Mouse (Mus musculus) skeletal muscle tissue, adult 2 months (tissue): ENCODE measurements around the gene Chd6.
A peak's percentile ranks its signal among the peaks of the same experiment; 100 is the strongest.

Experiments
- DNase-seq: peaks from one replicate; pipeline ENCODE4 v3.0.0-alpha.2; 2012; ENCODE audit warnings: low read depth, low spot score

Chd6 gene

DNA sequence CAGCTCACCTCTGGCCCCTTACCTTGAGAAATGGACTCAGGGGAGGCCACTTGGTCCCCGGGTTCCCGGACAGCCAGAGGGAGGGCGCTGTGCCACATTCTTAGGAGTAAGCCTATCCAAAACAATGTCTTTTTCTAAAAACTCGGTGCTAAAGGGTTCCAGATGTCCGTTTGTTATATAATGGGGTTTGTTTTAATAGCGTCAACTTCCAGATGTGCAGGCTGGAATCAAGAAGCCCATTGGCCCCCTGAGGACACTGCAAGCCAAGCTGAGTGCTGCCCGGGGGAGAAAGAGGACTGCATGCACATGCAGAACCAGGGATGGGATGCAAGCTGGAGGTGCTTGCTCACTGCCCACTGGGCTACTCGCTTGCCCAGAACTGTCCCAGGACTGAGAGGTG lies 176.6 kb downstream of the Chd6 start:
- peak; percentile 82 for DNase-seq

DNA sequence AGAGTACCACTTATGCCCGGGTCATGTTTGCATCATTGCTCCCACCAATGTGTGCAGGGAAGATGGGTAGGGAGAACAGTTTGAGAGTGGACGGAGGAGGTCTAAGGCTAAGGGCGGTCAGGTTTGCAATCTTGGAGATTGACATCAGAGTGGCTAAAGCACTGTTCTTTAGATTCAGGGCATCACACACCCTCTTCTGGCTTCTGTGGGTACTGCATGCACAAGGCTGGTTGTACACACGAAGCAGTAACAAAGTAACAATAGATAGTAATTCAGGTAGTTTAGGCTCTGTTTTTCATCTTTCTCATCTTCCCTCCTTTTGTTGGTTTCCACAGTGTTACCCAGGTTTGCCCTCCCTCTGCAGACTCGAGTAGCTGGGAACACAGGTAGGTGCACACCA lies 177.5 kb downstream of the Chd6 start:
- DNase-seq, result no peak

DNA sequence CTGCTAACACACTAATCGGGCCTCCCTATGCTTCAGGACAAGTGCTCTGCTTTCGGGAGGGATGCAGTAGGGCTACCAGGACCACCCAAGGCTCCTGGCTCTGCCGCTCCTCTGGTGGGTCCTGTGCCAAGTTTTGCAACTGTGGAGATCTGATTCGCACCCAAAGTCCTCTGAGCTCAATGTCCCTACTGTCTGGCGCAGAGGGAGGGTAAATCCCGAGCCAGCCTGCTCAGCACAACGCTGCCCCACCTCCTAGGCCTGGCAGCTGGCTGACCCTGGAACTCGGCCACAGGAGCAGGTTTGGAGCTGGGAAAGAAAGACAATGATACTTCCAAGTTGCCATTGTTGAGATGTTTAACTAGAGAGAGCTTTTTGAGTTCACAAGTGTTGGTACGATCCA lies 183.7 kb downstream of the Chd6 start:
- peak; percentile 63 for DNase-seq

DNA sequence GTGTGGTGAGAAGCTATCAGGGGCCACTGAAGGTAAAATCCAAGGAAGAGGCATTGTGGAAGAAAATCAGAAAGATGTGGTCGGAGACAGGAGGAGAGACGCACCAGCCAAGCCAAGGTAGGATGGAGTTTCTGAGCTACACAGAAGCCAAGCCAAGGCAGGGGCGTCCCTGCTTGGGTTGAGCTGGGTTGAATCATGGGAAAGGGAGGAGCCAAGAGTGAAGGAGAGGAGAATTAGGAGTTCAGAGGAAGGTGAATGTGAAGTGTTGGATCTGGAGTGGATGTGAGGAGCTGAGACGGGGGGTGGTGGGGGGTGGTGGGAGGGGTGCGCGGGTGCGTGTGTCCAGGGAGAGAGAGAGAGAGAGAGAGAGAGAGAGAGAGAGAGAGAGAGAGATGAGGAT lies 187.6 kb downstream of the Chd6 start:
- no peak for DNase-seq

DNA sequence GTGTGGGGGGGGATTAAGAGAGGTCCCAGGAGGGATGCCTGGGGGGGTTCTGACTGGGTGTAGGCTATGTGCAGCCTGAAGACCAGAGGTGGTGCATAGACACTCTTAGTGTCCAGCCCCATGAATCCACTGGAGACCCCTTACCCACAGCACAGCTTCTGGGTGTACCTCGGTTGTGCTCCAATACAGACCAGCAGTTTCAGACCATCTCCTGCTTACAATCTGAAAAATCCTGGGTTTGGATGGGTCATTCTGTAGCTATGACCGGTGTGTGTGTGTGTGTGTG lies 190.0 kb downstream of the Chd6 start:
- DNase-seq, result no peak

DNA sequence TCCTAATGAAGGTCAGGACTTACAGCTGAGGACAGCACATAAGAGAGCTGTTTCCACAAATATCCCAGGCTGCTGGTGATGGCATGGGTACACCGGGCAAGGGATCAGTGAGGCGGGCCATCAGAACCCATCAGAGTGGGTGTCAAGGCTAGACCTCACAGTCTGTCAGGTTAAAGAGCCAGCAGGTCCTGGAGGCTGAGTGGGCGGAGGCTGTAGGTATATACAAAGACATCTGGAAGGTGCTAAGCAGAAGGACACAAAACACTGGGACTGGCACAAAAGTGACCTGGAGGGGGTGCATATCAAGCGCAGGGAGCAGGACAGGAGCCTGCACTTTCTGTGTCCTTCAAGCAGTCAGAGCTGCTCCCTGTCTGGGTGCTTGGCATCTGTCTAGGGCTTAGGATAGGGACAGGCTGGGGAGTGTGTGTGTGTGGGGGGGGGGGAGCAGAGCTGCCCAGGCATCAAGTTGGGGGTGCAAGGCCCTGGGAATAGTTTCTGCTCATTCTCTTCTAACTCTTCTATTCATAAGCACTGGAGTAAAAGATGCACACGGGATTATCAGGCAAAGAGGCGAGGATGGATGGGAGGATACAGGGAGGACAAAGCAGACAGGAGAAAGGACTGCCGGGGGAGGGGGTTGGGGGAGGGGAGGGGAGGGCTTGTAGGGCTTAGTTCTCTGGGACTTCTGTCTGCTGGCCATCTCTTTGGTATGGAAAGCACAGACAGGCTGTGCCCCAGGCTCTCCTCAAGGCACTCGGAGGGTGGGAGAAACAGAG lies 190.5 kb downstream of the Chd6 start:
- no peak for DNase-seq

DNA sequence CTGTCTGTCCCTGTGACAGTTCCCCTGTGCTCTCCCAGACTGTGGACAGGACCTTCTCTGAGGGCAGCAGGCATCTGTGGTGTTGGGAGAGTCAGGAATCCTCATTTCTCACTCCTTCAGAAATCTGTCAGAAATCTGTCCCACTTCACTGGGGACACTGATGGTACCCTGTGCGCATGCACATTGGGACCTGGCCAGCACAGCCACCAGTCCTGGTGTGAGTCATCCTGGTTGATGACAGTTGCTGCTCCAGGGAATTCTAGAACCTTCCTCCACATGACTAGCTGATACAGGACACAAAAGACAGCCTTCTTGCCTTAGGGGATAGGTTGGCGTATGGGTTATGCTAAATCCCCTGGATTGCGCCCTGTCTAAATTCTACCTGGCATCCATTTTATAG lies 191.6 kb downstream of the Chd6 start:
- DNase-seq, result no peak

DNA sequence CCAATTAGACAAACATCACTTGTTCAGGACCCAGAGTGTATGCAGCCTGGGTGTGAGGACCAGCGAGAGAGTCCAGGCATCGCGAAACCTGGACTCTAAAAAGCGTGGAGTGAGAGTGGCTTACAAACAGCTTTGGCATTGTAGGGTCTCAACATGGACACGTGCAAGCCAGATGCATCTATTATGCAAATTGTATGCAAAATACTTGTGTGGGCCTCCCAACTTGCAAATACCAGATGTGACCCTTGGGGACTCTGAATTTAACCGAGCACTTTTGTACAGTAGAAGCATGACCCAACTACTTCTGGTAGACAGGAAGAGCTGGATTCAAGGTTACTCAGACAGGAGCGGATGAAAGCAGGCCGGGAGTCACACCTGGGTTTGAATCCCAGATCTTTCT lies 192.2 kb downstream of the Chd6 start:
- no peak for DNase-seq

DNA sequence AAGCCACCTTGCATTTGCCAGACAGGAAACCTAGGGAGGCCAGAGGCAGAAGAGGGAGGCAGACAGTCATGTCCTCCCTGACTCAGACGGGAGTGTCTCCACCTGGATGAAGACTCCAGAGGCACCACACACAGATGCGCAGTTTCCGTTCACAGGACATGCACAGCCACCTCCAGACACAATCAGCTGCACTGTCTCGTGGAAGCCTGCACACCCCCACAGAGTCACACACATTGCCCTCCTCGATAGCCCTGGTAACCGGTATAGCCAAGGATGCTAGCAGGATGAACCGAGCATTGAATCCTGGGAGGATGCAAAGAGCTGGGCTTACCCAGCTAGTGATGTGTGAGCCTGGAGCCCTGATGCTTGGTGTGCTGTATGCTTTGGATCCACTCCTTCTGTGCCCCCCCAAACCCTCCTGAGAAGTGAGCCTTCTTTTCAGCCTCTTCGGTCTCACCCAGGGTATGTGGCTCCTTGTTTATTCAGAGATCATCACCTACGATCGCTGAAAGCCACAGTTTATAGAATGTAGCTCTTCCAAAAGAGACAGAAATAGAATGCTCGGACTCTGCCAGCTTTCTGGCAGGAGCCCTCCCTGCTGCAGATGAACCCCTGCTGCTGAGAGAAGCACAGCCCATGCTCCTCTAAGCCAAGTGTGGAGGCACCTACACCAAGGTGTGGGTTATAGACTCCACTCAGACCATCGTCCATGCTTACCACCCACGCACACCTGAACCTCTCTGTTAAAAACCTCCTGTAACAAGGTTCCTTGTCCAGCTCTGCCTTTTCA lies 192.9 kb downstream of the Chd6 start:
- no peak for DNase-seq

DNA sequence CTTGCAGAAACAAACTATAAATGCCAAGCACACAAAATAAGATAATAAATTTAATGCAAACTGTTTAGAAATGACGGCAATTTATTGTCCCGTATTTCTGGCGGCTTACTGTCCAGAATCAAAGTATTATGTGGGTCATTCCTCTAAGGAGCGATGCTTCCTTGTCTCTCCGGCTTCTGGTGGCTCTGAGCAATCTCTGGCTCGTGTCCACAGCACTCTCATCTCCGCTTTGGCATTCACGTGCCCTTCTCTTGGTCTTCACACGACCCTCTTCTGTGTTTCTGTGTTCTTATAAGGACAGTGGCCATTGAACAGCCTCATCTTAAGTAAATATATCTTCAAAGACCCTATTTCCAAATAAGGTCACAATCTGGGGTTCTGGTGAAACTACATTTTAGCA lies 194.2 kb downstream of the Chd6 start:
- DNase-seq, result no peak

DNA sequence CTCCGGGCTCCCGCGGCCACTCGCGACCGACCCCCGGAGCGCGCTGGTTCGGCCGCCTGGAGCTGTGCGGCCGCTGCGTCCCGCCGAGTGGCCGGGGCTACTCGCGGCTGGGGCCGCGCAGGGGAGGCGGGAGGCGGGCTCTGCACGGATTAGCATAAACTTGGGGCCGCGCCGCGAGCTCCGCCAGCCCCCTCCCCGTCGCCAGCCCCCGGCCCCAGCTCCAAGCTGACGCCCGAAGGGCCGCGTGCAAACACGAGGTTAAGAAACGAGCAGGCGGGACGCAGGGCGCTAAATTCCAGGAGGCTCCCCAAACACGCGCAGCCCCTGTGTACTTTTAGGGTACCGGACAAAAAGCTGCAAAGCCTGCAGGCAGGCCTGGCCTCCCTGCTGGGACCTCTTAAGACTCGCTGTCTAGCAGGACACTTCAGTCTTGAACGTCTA lies 196.6 kb downstream of the Chd6 start, which contains the start of gene Emilin3:
Emilin3 (minus strand) TSS at position 98 of the 441 bp plus-strand sequence.
- no peak for DNase-seq

DNA sequence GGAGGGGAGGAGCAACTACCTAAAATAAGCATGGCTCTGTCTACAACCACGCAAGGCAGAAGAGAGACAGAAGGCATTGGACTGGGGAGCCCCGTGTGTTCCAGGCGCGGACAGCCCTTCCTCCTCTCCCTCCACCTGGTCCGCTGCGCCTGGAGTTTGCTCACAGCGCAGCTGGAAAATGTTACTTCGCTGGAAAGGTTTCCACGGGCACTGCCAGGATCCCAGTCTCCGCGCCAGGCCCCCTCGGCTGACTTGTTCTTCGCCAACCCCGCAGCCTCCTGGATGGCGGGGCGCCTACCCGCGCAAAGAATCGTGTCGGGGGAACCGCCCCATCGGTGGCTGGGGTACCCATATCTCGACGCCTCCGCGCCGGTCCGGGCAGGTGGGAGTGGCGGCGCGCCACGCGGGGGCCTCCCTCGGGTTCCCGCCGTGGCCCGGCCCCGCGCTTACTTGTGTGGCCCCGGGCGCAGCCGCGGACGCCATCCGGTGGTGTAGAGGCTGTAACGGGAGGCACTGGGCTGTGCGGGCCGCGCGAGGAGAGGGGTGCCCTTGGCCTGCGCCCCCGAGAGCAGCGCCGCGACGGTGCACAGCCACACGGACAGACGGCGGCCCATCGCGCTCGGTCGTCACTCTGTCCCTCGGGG lies 197.2 kb downstream of the Chd6 start:
- DNase-seq, result no peak

DNA sequence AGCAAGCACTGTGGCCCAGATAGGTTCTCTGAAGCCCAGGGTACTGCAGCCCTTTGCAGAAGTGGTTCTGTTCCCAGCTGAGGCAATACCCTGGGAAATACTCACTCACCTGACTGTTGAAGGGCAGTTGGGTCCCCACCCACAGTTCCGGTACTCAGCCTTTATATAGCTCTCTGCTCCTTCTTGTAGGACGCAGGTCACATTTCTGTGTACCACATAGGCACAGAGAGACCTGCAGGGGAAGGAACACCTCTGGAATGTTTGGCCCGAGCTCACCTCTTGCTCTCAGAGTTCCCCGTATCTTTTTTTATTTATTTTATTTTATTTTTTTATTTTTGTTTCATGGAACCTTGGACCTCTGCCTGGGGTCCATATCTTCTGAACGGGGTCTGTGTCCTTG lies 198.2 kb downstream of the Chd6 start:
- DNase-seq, result no peak

DNA sequence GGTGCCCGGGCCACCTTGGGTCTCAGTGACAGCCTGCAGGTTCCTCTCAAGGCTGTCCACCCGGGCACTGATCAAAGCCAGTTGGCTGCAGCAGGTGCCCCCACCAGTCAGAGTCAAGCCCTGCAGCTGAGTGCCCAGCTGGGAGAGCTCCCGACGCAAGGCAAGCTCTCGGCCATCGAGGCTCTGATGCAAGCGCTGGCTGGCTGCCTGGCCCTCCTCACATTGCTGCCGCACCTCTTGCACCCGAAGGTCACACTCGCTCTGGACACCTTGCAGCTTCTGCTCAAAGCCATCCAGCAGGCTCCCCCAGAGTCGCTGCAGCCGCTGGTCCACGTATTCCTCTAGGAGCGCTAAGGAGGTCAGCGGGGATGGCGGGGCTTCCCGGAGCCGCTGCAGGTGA lies 200.3 kb downstream of the Chd6 start:
- DNase-seq, result peak; percentile 47

DNA sequence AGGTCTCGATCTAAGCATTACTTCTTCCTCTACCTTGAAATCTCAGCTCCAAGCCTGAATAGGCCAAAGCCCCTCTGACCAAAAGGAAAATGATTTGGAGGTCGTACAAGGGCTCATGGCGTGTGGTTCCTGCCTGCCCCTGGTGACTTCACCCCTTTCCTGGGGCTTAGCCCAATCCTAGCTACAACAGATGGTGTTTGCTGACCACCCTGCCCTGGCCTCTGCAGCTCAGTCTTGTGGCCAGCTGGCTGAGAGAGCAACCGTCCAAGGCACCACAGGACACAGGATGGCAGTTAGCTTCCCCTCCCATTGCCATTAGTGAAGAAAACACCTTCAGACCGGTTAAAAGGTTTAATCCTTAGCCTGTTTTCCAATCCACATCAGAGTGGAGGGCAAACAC lies 202.8 kb downstream of the Chd6 start:
- no peak for DNase-seq

DNA sequence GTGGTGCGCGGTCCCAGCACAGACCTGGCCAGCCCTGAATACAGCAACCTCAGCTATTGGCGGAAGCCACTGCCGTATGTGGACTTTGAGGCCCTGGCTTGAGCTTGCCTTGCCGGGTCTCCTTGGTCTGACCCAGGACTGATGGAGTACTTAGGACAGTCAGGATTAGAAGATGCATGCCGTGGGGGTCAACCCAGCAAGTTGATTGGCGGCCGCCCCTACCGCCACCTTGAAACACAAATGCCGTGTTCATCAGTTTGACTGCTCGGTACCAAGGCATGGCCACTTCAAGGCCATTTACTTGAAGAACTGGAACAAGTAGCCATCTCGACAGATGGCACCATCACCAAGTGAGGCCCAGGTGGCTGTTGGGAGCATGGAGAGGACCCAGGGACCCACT lies 203.6 kb downstream of the Chd6 start:
- DNase-seq, result no peak

DNA sequence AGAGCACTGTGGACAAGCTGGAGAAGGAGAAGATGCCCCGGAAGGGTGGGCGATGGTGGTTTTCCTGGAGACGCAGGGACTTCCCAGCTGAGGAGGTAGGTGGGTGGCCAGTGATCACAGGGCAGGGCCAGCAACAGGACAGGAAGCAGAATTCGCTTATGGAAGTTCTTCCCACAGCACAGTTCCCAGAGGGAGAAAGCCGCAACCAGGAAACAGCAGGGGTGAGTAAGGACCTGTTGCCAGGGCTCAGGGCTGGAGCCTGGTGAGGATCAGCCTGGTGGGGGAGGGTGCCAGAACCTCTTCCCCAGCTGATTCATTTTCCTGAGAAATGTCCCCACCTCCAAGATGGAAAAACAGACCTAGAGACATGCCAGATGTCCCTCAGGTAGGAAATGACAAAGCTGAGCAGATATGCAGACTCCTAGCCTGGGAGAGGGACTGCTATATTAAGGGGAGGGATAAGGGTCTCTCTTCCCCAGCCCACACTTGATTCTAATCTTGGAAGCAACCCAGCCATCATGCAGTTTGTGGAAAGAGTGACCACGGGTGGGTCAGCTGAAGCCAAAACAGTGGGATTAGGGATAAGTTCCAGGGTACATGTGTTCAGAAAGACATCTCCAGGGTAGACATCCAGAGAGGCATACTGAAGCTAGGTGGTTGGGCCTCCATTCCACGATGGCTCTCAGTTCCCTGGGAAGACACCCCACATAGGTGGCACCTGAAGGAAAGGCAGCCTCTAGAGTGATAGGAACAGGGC lies 207.0 kb downstream of the Chd6 start:
- no peak for DNase-seq
